Mouse (Mus musculus) heart, embryonic 13.5 days (tissue): ENCODE measurements around the gene Mns1. TPM values are rescaled to one million over a fixed set of nuclear protein-coding genes. Genes with fewer than 3 reads are reported as not detected.

ENCODE experiments used
- ATAC-seq: fragments of 200-750 bp; cut with Nextera tagmentation; 2 replicates; pipeline ENCODE4 v1.8.0; 2017; ENCODE audit warnings: moderate TSS enrichment; ENCODE audit not compliant: insufficient number of reproducible peaks, low FRiP score, low TSS enrichment; ENCODE audit errors: extremely low read depth
- H3K27ac ChIP-seq: fragments of 300-500 bp; sonication (generic); replicated peaks from 2 replicates; pipeline ENCODE4 v1.5.1; 2015; ENCODE audit warnings: moderate library complexity, mild to moderate bottlenecking, inconsistent platforms
- H3K27me3 ChIP-seq: fragments of 300-500 bp; sonication (generic); replicated peaks from 2 replicates; pipeline ENCODE4 v1.6.1; 2015; ENCODE audit warnings: mild to moderate bottlenecking, inconsistent platforms
- H3K36me3 ChIP-seq: fragments of 300-500 bp; sonication (generic); 2 replicates; pipeline ENCODE4 v1.6.1; 2015; ENCODE audit warnings: mild to moderate bottlenecking, inconsistent platforms
- H3K4me1 ChIP-seq: fragments of 300-500 bp; sonication (generic); 2 replicates; pipeline ENCODE4 v1.6.1; 2015; ENCODE audit warnings: inconsistent platforms
- H3K4me2 ChIP-seq: fragments of 300-500 bp; sonication (generic); 2 replicates; pipeline ENCODE4 v1.6.1; 2015; ENCODE audit warnings: inconsistent platforms, mild to moderate bottlenecking, moderate library complexity
- H3K4me3 ChIP-seq: fragments of 300-500 bp; sonication (generic); 2 replicates; pipeline ENCODE4 v1.5.1; 2015; ENCODE audit warnings: moderate library complexity, mild to moderate bottlenecking, inconsistent platforms
- H3K9ac ChIP-seq: fragments of 300-500 bp; sonication (generic); 2 replicates; pipeline ENCODE4 v1.6.1; 2015; ENCODE audit warnings: inconsistent platforms, mild to moderate bottlenecking, moderate library complexity
- H3K9me3 ChIP-seq: fragments of 300-500 bp; sonication (generic); 2 replicates; pipeline ENCODE4 v1.6.1; 2016; ENCODE audit warnings: inconsistent platforms
- WGBS: fragments of 180-500 bp; shearing (Covaris S2); methylation state at CpG from one replicate; pipeline ENCODE4 v1.1.7; 2015; ENCODE audit warnings: mixed read lengths; 5-methylcytosine and 5-hydroxymethylcytosine counted together
- polyA plus RNA-seq: library from polyadenylated mRNA; unstranded; fragments of >200 nt; fragmentation: Nextera tagmentation; extraction: Ambion mirVana; gene quantifications from 2 replicates; pipeline ENCODE4 v1.2.1, GENCODE M21; 2015

Gene Mns1
- polyA plus RNA-seq, 1 experiment from 2014 or later: 16.4 TPM

GRCm38 (mm10) chr9:72456374-72456773 lies 18.6 kb downstream of the Mns1 start:
- Histone ChIP-seq H3K27ac (no peak overlapping the region), H3K36me3 (peaks cover 62% of the 10 kb centered on the region), H3K27me3 (no peaks in the 10 kb centered on the region), H3K4me3 (no peak overlapping the region), H3K9me3 (no peaks in the 10 kb centered on the region), H3K4me1 (no peaks in the 10 kb centered on the region), H3K4me2 (no peak overlapping the region), H3K9ac (no peak overlapping the region)
- 43% methylated on average over 1 of the region's 1 CpGs for WGBS
- ATAC-seq: no peak

- 13% methylated on average over 5 of the region's 5 CpGs for WGBS
- Histone ChIP-seq H3K9ac (no peak overlapping the region), H3K9me3 (no peaks in the 10 kb centered on the region), H3K27ac (no peak overlapping the region), H3K27me3 (no peaks in the 10 kb centered on the region), H3K4me3 (no peak overlapping the region), H3K4me1 (no peaks in the 10 kb centered on the region), H3K36me3 (peaks cover 49% of the 10 kb centered on the region), H3K4me2 (no peak overlapping the region)
- no peak for ATAC-seq
These were observed 20.4 kb downstream of the Mns1 start for GRCm38 (mm10) chr9:72458233-72458632.

GRCm38 (mm10) chr9:72459703-72460102 lies 21.9 kb downstream of the Mns1 start:
- no peaks in the 10 kb centered on the region for H3K9me3 ChIP-seq
- no peak overlapping the region for H3K27ac ChIP-seq
- no peak for ATAC-seq
- no peaks in the 10 kb centered on the region for H3K27me3 ChIP-seq
- peaks cover 39% of the 10 kb centered on the region for H3K36me3 ChIP-seq
- H3K9ac ChIP-seq: no peak overlapping the region
- H3K4me3 ChIP-seq: no peak overlapping the region
- H3K4me1 ChIP-seq: no peaks in the 10 kb centered on the region
- WGBS: 85% methylated on average over 3 of the region's 3 CpGs
- no peak overlapping the region for H3K4me2 ChIP-seq

GRCm38 (mm10) chr9:72460767-72461166 lies 23.0 kb downstream of the Mns1 start:
- Histone ChIP-seq H3K4me3 (no peak overlapping the region), H3K9ac (no peak overlapping the region), H3K9me3 (no peaks in the 10 kb centered on the region), H3K36me3 (peaks cover 39% of the 10 kb centered on the region), H3K4me1 (peaks cover 2% of the 10 kb centered on the region; the same call in 1 of the 2 replicates), H3K27ac (no peak overlapping the region), H3K4me2 (no peak overlapping the region), H3K27me3 (no peaks in the 10 kb centered on the region)
- ATAC-seq: no peak
- WGBS: 75% methylated on average over 3 of the region's 3 CpGs

GRCm38 (mm10) chr9:72462427-72462826 lies 24.6 kb downstream of the Mns1 start:
- no peak overlapping the region for H3K4me2 ChIP-seq
- H3K27me3 ChIP-seq: no peaks in the 10 kb centered on the region
- no peak overlapping the region for H3K9ac ChIP-seq
- WGBS: 80% methylated on average over 2 of the region's 2 CpGs
- no peaks in the 10 kb centered on the region for H3K9me3 ChIP-seq
- ATAC-seq: no peak
- H3K36me3 ChIP-seq: peaks cover 27% of the 10 kb centered on the region
- no peak overlapping the region for H3K4me3 ChIP-seq
- peaks cover 5% of the 10 kb centered on the region; the same call in 1 of the 2 replicates for H3K4me1 ChIP-seq
- H3K27ac ChIP-seq: no peak overlapping the region

- Histone ChIP-seq H3K36me3 (peaks cover 15% of the 10 kb centered on the region), H3K9ac (no peak overlapping the region), H3K4me2 (no peak overlapping the region), H3K4me3 (no peak overlapping the region), H3K27me3 (no peaks in the 10 kb centered on the region), H3K9me3 (no peaks in the 10 kb centered on the region), H3K27ac (no peak overlapping the region), H3K4me1 (peaks cover 5% of the 10 kb centered on the region; the same call in 1 of the 2 replicates)
- ATAC-seq: no peak
- 89% methylated on average over 1 of the region's 1 CpGs for WGBS
These were observed 27.0 kb downstream of the Mns1 start for GRCm38 (mm10) chr9:72464806-72465205.

GRCm38 (mm10) chr9:72465754-72466181 lies 28.0 kb downstream of the Mns1 start:
- Histone ChIP-seq H3K4me2 (no peak overlapping the region), H3K27ac (no peak overlapping the region), H3K4me1 (peaks cover 5% of the 10 kb centered on the region; the same call in 1 of the 2 replicates), H3K9me3 (no peaks in the 10 kb centered on the region), H3K4me3 (no peak overlapping the region), H3K27me3 (no peaks in the 10 kb centered on the region), H3K36me3 (peaks cover 6% of the 10 kb centered on the region), H3K9ac (no peak overlapping the region)
- 67% methylated on average over 4 of the region's 4 CpGs for WGBS
- ATAC-seq: no peak

GRCm38 (mm10) chr9:72467551-72468407 lies 30.0 kb downstream of the Mns1 start:
- Histone ChIP-seq H3K9ac (no peak overlapping the region), H3K4me3 (no peak overlapping the region), H3K4me2 (no peak overlapping the region), H3K27me3 (no peaks in the 10 kb centered on the region), H3K27ac (no peak overlapping the region), H3K36me3 (peaks cover 9% of the 10 kb centered on the region), H3K9me3 (no peaks in the 10 kb centered on the region), H3K4me1 (peaks cover 5% of the 10 kb centered on the region; the same call in 1 of the 2 replicates)
- 55% methylated on average over 11 of the region's 11 CpGs for WGBS
- ATAC-seq: no peak

- Histone ChIP-seq H3K9ac (no peak overlapping the region), H3K4me1 (peaks cover 5% of the 10 kb centered on the region; the same call in 1 of the 2 replicates), H3K4me3 (no peak overlapping the region), H3K36me3 (peaks cover 16% of the 10 kb centered on the region), H3K27me3 (no peaks in the 10 kb centered on the region), H3K27ac (no peak overlapping the region), H3K4me2 (no peak overlapping the region), H3K9me3 (no peaks in the 10 kb centered on the region)
- ATAC-seq: no peak
- WGBS: 87% methylated on average over 10 of the region's 10 CpGs
These were observed 30.8 kb downstream of the Mns1 start for GRCm38 (mm10) chr9:72468616-72469015.

GRCm38 (mm10) chr9:72469851-72470250 lies 32.0 kb downstream of the Mns1 start:
- WGBS: 87% methylated on average over 1 of the region's 1 CpGs

GRCm38 (mm10) chr9:72475511-72475910 lies 37.7 kb downstream of the Mns1 start:
- H3K9ac ChIP-seq: no peak overlapping the region
- no peaks in the 10 kb centered on the region for H3K27me3 ChIP-seq
- peaks cover 51% of the 10 kb centered on the region for H3K36me3 ChIP-seq
- no peak overlapping the region for H3K27ac ChIP-seq
- 85% methylated on average over 9 of the region's 9 CpGs for WGBS
- ATAC-seq: no peak
- no peaks in the 10 kb centered on the region for H3K9me3 ChIP-seq
- no peak overlapping the region for H3K4me2 ChIP-seq
- H3K4me1 ChIP-seq: no peaks in the 10 kb centered on the region
- no peak overlapping the region for H3K4me3 ChIP-seq

More at GRCm38 (mm10) chr9:72469851-72470250, 32.0 kb downstream of the Mns1 start:
- no peaks in the 10 kb centered on the region for H3K27me3 ChIP-seq
- H3K4me3 ChIP-seq: no peak overlapping the region
- no peak overlapping the region for H3K4me2 ChIP-seq
- H3K4me1 ChIP-seq: peaks cover 5% of the 10 kb centered on the region; the same call in 1 of the 2 replicates
- H3K36me3 ChIP-seq: peaks cover 23% of the 10 kb centered on the region
- ATAC-seq: no peak
- H3K9ac ChIP-seq: no peak overlapping the region
- H3K27ac ChIP-seq: no peak overlapping the region
- H3K9me3 ChIP-seq: no peaks in the 10 kb centered on the region

GRCm38 (mm10) chr9:72477306-72477705 lies 39.5 kb downstream of the Mns1 start:
- no peaks in the 10 kb centered on the region for H3K9me3 ChIP-seq
- no peaks in the 10 kb centered on the region for H3K4me1 ChIP-seq
- no peak overlapping the region for H3K27ac ChIP-seq
- no peaks in the 10 kb centered on the region for H3K27me3 ChIP-seq
- peaks cover 57% of the 10 kb centered on the region for H3K36me3 ChIP-seq
- no peak overlapping the region for H3K4me2 ChIP-seq
- no peak for ATAC-seq
- 72% methylated on average over 6 of the region's 6 CpGs for WGBS
- no peak overlapping the region for H3K9ac ChIP-seq
- H3K4me3 ChIP-seq: no peak overlapping the region
